Mouse (Mus musculus) bone marrow, adult 2 months (tissue): ENCODE data around the gene Swi5.

ENCODE experiments used
- CTCF ChIP-seq: fragments of 200-500 bp; IDR thresholded peaks from 2 replicates; pipeline ENCODE4 v1.5.1; 2011; ENCODE audit warnings: low read length, control low read depth; ENCODE audit not compliant: control insufficient read depth, insufficient read depth
- POLR2A ChIP-seq: fragments of 200-500 bp; IDR thresholded peaks from 2 replicates; pipeline ENCODE4 v1.6.1; 2011; ENCODE audit warnings: low read depth, mild to moderate bottlenecking, control low read depth, low read length, borderline replicate concordance; ENCODE audit not compliant: control insufficient read depth

- no peak for TF ChIP-seq CTCF
- TF ChIP-seq POLR2A: no peak
Observed at GRCm38 (mm10) chr2:32311443-32312317, 23.8 kb upstream of the Swi5 start.
